Mouse (Mus musculus) right cerebral cortex, adult 2 months (tissue): Measurements from ENCODE around the gene Tbc1d13.

Experiments used
- DNase-seq, 2 experiments: peaks; one replicate each; pipeline ENCODE4 v3.0.0; 2021 to 2022; ENCODE audit warnings: low spot score in 2 of 2

Gene Tbc1d13

DNA sequence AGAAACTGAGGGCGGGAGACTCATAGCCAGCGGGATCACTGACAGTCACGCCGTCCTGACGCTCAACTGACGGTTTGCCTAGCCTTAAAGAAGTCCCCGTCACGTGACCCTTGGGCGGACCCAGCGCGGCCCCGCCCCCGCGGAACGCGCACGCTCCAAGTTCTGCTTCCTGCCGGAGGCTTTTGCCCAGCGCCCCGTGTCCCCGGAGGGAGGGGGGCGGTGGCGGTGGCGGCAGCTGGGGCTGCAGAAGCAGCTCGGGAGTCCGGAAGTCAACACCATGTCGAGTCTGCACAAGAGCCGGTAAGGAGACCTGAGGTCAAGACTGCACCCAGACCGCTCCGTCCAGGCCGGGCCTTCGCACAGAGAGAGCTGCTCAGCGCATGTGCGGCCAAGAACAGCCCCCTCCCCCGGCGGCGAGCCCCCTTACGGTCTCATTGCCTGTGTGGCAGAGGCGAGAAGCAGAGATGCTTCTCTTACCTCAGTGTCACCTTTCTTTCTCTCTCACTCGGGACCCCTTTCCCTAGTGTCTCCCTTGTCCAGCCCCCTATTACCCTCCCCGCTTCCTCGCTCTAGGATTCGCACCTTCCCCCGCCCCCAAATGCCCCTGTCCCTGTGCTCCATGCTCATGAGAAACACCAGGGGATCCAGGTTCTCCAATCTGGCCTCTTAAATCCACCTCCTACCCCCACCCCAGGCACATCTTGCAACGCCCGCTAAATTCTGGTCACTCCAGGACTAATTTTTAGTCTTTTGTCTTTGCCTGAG lies at the start of gene Tbc1d13:
Gene Tbc1d13, plus strand, starts transcription at position 134 of the 765 bp plus-strand sequence.
- DNase-seq: peak; percentile 98 to 99

DNA sequence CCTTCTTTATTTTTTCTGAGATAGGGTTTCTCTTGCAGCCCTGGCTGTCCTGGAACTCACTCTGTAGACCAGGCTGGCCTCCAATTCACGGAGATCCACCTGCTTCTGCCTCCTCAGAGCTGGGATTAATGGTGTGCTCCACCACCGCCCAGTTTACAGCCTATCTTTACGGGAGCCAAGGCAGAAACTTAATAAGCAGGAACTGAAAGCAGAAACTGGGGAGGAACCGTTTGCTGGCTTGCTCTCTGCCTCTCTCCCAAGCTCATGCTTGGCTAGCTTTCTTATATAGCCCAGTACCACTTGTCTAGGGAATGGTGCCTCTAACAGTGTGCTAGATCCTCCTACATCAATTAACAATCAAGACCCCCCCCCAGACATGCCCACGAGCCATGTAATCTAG lies 49.4 kb upstream of the Tbc1d13 start:
- DNase-seq: no peak

DNA sequence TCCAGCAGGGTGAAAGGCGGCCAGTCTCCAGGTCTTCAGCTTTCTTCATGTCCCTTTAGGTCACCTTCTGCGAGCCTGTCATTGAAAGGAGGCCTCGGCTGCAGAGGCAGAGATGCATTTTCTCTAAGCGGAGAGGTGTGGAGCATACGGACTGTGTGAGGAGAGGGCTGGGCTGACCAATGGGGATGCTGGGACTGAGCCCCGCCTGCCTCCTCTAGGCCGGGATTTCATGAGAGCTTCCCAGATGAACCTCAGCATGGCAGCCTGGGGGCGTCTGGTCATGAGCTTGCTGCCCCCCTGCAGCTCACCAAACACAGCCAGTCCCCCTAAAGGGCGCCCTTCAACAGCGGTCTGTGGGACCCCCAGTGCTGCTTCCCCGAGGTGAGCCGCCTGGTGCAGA lies 48.9 kb upstream of the Tbc1d13 start:
- no peak for DNase-seq

DNA sequence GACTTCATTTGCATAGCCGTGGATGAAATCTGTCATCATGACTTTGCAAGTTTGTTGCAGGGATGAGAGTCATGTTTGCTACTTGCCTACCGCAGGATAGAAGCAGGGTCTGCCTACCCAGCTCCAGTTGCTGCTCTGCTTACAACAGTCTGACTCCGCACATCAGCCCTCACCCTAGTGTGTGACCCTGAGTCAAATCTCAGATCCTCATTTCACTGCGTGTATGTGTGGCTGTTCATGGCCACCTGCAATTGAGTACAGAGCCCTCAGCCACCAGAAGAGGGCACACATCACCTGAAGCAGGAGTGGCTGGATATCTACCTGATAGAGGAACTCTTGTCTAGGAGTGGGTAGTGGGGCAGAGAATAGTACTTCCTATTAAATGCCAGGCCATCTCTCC lies 46.2 kb upstream of the Tbc1d13 start:
- DNase-seq: no peak

DNA sequence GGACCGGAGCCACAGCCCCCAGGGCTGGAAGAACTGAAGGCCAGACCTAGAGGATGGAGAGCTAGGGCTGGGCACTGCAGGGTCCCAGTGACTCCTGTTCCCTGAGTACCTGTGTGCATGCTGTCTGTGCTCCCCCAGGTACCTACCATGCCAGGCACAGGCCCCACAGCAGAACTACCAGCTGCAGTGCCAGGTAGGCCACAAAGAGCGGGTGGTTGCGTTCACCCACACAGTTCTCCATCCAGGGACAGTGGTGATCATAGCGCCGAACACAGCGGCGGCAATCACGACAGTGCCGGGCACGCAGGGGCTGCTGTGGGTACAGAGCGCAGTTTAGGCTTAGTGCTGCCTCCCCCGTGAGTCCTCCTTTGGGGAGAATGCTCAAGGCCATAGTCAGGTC lies 42.0 kb upstream of the Tbc1d13 start:
- DNase-seq: no peak

DNA sequence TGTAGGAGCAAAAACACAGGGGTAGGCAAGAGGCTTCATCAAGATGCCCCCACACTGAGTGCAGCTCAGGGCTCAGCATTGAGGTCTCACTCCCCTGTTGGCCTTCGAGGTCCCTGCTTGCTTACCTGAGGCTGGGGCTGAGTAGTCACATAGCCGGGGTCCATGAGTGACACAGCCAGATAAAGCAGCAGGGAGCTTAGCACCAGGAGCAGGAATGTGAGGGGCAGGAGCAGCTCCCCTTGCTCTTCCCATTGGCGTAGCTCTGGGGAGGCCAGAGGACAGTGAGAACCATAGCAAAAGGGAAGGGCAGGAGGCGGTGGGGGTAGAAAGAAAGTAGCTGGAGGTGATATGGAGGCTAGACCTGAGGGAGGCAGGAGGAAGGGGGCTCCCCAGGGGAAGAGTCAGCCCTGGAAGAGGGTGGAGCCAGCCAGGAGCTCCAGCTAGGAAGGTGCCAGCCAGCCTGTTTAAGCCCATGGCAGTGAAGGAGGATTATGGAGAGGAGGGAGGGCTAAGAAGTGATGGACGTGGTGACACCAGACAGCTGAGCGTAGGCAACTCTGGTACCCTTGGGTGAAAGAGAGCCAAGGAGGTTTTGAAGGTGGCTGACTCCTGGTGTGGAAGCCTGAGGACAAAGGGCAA lies 41.1 kb upstream of the Tbc1d13 start:
- no peak for DNase-seq

DNA sequence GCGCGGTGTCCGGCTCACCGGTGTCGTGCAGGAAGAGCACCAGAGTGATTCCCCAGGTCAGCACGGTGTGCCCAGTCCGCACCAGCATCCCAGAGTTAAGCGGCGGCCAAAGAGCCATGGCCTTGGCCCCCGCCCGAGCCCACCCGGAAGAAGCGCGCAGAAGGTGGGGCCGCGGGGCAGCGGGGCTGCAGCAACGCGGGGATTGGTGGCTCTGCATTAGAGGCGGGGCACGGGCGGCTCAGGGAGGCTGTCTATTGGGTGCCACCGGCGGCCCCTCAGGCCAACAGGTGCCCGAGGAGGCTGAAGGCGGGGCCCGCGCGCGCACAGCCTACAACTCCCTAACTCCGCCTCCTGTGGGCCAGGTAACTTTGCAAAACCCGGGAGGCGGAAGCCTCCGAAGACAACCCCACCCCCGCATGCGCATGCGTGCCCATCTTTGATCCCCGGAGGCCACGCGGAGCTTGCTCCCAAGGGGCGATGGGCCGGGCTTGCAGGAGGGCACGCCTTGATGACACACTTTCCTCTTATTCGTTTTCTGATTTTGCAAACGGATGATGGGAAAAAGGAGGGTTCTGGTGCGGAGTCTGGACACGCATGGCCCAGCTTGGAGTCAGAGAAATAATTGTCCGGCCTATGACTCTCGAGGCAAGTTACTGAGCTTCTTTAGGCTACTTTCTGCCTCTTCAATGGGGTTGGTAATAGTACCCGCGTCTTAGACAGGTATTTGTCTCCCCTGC lies 39.9 kb upstream of the Tbc1d13 start, which contains the start of gene Zdhhc12:
Gene Zdhhc12, minus strand, starts transcription at position 178 of the 737 bp plus-strand sequence.
- peak; percentile 87 to 89 for DNase-seq

DNA sequence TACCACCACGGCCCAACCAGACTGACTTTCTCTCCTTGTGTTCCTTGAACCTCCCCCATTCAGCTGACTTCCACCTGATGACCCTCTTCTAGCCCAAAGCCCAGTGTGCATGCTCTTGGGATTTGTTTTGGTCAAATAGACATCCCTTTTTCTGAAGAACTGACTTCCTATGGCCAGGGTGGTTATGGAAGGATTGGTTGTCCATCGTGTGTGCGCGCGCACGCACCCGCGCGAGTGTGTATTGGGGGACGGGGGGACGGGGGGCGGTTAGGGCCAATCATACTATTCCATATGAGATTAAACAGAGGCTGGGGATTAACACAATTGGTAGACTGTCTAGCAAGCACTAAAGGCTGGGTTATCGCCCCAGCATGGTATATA lies 39.3 kb upstream of the Tbc1d13 start:
- DNase-seq: peak in 1 of 2 experiments; percentile 24

DNA sequence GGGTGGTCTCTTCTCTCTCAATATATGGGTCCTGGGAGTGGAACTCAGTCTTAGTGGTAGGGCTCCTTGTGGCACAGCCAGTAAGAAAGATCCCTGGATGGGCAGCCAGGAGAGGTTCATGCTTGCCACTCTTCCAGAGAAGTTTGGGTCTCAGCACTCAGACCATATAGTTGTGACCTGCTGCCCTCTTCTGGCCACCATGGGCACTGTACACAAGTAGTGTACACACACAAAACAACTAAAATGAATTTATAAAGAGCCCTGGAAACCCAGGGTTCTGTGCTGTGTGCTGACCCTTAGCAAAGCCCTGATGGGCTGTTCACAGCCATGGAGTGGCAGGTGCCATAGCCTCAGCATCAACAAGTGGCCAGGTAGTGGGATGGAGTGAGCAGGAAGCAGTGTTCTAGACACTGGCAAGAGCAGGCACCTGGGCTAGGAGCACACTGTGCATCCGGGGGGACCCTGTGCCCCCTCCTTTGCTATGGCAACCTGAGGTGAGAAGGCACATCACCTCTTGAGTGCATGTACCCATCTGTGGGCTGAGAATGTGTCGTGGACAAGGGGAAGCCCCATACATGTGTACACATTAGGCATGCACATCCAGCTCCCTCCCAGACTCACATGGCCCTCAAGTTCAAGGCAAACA lies 37.5 kb upstream of the Tbc1d13 start:
- DNase-seq: no peak

DNA sequence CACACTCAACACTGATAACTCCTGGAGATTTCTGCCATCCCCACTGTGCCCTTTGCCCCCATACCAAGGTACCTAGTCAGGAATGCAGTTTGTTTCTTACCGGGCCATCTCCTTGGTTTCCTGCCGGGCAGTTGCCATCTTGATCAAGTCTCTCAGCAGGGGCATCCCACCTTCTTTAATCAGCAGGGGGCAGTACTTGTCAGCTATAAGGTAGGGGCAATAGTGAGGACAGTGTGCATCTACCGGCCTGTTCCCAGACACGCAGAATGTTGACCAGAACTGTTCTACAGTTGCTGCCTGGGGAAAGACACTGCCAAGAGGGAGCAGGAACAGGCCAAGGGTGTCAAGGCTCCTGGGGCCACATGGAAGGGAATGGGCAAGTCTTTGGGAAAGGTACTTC lies 33.3 kb upstream of the Tbc1d13 start:
- no peak for DNase-seq

DNA sequence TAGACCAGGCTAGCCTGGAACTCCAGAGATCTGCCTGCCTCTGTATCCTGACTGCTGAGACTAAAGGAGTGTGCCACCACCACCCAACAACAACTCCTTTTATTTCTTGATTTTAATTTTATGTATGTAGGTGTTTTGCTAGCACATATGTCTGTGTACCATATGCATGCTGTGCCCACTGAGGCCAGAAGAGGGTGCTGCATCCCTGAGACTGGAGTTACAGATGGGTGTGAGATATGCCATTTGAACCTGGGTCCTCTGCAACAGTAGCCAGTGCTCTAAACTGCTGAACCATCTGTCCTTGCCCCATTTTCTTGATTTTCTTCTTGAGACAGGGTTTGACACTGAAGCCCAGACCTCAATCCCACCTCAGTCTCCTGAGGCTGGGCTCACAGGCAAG lies 27.2 kb upstream of the Tbc1d13 start:
- peak; percentile 46 to 47 for DNase-seq

DNA sequence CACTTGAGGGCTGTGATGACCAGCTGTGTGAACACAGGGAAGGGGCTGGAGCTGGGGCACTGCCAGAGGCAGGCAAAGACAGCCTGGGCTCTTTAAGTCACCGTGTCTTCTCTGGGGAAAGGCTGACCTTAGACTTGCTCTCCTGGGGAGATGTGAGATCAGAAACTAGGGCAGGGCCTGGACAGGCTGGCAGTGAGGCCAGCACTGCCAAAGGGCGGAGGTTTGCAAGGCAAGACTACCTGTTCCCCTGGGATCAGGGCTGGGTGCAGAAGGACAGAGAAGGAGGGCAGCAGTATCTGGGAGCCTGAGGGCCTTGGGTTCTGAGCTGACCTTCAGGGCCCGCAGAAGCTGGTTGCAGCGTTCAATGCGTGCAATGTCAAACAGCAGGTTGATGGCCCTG lies 25.9 kb upstream of the Tbc1d13 start:
- DNase-seq: no peak

DNA sequence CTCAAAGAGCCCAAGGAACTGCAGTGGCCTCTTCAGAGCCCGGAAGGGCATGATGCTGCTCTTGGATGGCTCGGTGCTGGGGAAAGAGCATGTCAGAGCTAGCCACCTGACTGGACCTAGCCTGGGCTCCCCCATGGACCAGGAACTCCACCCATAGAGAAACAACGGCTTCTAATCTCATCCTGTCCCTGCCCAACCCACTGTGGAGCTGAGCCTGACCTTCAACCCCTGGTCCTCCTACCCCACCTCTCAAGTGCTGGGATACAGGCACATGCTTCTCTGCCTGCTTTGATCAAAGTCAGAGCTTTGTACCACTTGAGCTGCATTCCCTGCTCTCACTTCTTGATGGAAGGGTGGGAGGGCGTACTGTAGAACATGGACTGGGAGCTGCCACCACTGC lies 25.3 kb upstream of the Tbc1d13 start:
- no peak for DNase-seq

DNA sequence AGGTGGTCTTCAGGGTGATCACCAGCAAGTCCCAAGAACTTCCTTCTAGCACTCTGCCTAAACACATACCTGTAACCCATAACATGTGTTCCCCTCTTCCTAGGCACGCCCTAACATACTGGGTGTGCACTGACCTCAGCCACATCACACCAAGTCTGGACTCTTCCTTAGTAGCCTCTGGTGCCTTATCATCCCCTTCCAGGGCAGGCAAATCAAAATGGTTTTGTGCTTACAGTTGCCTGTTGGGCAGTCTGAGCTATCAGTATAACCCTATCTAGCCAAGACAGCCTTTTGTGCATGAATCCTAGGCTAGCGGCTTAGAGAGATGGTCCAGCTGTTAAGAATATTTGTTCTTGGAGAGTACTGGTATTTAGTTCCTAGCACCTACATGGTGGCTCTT lies 22.0 kb upstream of the Tbc1d13 start:
- no peak for DNase-seq

DNA sequence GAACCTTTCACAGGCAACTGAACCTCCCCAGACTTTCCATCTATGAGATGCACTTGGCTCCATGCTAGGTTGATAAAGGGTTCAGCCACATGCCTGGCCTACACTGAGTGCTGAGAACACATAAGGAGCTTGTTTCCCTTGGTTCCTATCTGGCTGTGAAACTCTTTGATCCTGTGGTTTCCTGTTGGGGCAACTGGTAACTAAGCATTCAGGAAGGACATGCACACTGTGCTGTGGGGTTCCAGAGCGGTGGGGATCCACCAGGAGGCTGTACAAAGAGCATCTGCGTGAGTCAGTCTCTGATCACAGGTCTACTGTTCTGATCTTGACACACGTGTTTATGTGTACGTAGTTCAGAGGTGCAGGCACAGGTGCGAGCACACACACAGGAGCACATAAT lies 21.0 kb upstream of the Tbc1d13 start:
- DNase-seq: no peak

DNA sequence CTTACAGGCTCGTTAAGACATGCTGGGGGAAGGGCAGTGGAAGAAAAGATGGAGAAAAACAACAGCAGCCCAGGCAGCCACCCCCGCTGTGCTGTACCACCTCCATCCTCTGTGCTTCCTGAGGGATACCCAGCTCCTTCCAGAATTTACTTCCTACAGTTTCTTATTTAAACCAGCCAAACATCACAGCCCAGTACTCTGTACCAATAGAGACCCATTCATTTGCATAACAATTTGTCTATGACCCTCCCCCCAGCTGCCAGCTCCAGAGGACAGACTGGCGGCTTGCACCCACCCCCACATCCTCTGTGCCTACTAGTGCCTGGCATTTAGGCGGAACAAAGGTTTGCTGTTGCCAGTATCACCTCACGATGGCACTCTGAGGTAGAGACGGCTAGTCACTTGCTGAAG lies 13.9 kb upstream of the Tbc1d13 start:
- DNase-seq: peak; percentile 81 to 86

DNA sequence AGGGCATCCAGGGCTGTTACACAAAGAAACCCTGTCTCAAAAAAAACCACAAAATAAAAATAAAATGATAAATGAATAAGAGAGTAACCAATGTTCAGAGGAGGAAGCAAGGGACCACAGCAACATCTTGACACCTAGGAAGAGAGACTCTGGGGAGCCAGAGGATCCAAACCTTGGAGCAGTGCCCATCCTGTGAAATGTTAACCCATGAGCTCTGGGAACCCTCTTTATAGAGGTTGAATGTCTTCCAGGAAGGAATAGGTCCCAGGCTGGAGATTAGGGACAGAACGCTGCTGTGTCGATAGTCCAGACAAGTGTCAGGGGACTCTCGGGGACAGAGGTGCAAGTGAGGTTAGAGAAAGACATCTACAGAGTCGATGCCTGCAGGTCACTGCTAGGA lies 13.3 kb upstream of the Tbc1d13 start:
- DNase-seq: no peak

DNA sequence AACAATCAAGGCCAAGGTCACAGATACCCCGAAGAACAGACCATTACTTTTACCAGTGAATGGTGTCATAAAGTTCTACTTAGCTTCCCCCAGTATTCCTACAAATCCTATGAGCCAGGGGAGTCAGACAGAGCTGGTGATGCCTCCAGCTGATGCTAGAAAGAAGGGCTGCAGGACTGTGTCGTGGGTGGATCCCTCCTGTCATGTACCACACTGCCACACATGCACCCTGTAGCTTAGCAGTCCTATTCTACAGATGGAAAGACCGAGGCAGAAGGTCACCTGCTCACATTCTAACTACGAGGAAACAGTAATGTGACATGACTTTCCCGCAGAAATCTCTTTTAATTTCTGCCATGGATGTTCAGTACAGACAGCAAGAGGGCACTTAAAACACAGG lies 10.8 kb upstream of the Tbc1d13 start:
- DNase-seq: peak in 1 of 2 experiments; percentile 34

DNA sequence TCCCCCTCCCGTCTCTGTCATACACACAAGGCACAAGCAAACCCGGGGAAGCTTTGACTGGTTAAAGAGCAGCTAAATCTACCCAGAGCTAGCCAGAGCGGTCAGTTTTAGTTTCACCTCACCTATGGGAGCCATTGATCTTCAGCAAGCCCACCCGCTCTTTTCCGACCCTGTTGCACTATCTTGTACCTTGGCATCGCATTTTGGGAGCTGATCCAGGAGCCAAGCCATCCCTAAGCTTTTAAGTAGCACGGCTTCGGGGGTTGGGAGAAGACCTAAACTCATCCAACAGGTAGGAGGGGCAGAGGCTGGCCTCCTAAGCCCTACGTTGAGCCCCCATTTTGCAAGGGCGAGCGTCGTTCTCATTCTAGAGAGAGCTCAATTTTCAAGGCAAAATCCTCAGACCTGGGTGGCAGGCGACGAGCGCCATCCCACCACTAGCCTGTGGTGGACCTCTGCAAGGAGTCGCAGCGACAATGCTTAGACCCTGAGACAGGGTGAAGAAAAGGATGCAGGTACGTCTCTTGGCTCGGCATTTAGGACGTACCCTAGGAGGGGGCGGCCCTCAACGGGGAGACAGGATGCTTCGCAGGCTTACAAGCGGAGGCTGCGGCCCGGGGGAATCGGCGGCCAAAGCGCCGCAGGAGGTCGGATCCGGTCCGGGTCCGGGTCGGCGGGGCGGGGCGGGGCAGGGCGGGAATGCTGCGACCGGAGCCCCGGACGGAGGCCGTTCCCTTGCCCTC lies 9.6 kb upstream of the Tbc1d13 start:
- DNase-seq: no peak

DNA sequence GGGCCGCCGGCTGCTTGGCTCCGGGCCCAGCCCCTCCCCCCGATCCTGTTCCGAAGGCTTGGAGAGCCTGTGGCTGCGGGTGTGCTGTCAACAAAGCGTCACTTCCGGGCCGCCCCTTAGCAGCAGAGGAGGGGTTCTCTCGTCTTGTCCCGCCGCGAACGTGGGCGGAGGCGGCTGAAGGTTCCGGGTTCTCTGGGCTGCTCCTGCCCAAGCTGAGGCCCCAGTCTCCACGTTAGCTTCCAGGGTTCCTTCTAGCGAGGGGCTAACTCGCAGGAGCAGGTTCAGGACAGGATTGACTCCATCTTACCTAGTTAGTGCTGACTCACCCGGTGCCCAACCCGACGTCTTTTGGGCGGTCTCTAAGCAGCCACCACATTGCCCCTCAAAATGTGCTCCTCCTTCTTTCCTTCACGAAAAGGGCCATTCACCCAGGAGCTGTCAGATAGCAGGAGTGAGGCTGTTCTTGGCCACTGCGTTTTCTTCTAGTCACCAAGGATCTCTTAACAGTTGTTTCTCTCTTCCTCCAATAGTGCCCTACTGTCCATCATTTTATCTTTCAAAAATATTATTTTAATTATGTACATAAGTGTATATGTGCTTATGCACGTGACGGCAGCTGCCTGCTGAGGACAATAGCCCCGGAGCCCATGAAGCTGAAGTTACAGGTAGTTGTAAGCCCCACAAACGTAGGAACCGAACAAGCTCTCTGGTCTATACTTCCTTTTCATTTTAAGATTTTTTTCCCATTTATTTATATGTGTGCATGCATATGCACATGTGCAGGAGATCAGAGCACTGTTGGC lies 8.9 kb upstream of the Tbc1d13 start, which contains the start of gene Zer1:
Gene Zer1, minus strand, starts transcription at position 114 of the 803 bp plus-strand sequence.
- DNase-seq: peak; percentile 93 to 97

DNA sequence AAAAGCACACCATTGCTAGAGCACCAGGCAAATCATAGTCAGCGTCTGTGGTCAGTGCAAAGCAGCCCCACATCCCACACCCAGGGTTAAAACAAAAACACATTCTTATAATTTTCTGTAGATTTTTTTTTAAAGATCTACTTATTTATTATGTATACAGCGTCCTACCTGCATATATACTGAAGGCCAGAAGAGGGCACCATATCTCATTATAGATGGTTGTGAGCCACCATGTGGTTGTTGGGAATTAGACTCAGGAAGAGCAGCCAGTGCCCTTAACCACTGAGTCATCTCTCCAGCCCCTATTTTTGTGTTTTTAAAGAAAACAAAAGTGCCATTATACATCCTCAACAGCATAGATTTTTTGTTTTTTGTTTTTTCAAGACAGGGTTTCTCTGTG lies 4.8 kb upstream of the Tbc1d13 start:
- peak in 1 of 2 experiments; percentile 42 for DNase-seq
